Mouse (Mus musculus) ES-E14 (cell line): Measurements from ENCODE around the gene Zmiz1. TPM values are rescaled to one million over a fixed set of nuclear protein-coding genes. Genes with fewer than 3 reads are reported as not detected.
A peak's percentile ranks its signal among the peaks of the same experiment; 100 is the strongest.

ENCODE experiments used
- DNase-seq: peaks from one replicate; pipeline ENCODE4 v3.0.0-alpha.2; 2013; ENCODE audit warnings: low read depth, low spot score
- H3K27ac ChIP-seq: 2 replicates; pipeline ENCODE4 v1.5.1; 2012; ENCODE audit warnings: low read depth, mild to moderate bottlenecking, low read length, moderate library complexity, mixed read lengths; ENCODE audit not compliant: poor library complexity, insufficient read depth, severe bottlenecking
- H3K36me3 ChIP-seq: 2 replicates; pipeline ENCODE4 v1.6.1; 2012; ENCODE audit warnings: mild to moderate bottlenecking, low read length, moderate library complexity, mixed read lengths; ENCODE audit not compliant: control insufficient read depth, poor library complexity, insufficient read depth, severe bottlenecking
- H3K4me1 ChIP-seq, 2 experiments: fragments of 150-350 bp in 1 of 2; sonication (generic) in 1 of 2; 2 replicates each; pipeline ENCODE4 v1.6.1; 2012; ENCODE audit warnings: low read length in 2 of 2, mild to moderate bottlenecking in 1 of 2, mixed read lengths in 1 of 2; ENCODE audit not compliant: control insufficient read depth in 2 of 2, insufficient read depth in 2 of 2, poor library complexity in 1 of 2
- H3K4me3 ChIP-seq, 2 experiments: fragments of 150-350 bp in 1 of 2; sonication (generic) in 1 of 2; 2 replicates each; pipeline ENCODE4 v1.5.1; 2012; ENCODE audit warnings: low read length in 2 of 2, low read depth in 1 of 2, mild to moderate bottlenecking in 1 of 2, mixed read lengths in 1 of 2; ENCODE audit not compliant: insufficient read depth in 1 of 2, poor library complexity in 1 of 2, severe bottlenecking in 1 of 2
- H3K9ac ChIP-seq: 2 replicates; pipeline ENCODE4 v1.6.1; 2012; ENCODE audit warnings: low read depth, mild to moderate bottlenecking, low read length, mixed read lengths; ENCODE audit not compliant: poor library complexity, insufficient read depth, severe bottlenecking
- H3K9me3 ChIP-seq: fragments of 150-350 bp; sonication (generic); 2 replicates; pipeline ENCODE4 v1.6.1; 2012; ENCODE audit warnings: low read depth, mild to moderate bottlenecking, low read length; ENCODE audit not compliant: control insufficient read depth, insufficient read depth
- CHD2 ChIP-seq: IDR thresholded peaks from 2 replicates; pipeline ENCODE4 v1.6.1; 2014; ENCODE audit warnings: mild to moderate bottlenecking, low read depth, low read length, inconsistent platforms
- HCFC1 ChIP-seq: IDR thresholded peaks from 2 replicates; pipeline ENCODE4 v1.6.1; 2012; ENCODE audit warnings: low read length, inconsistent platforms, borderline replicate concordance; ENCODE audit not compliant: insufficient read depth
- MAFK ChIP-seq: IDR thresholded peaks from 2 replicates; pipeline ENCODE4 v1.6.1; 2014; ENCODE audit warnings: mild to moderate bottlenecking, low read depth, low read length, inconsistent platforms; ENCODE audit not compliant: insufficient read depth
- ZC3H11A ChIP-seq: IDR thresholded peaks from 2 replicates; pipeline ENCODE4 v1.6.1; 2012; ENCODE audit warnings: low read depth, mild to moderate bottlenecking, inconsistent platforms, low read length, borderline replicate concordance
- ZNF384 ChIP-seq: IDR thresholded peaks from 2 replicates; pipeline ENCODE4 v1.6.1; 2012; ENCODE audit warnings: low read depth, low read length, inconsistent platforms
- in situ Hi-C, 2 experiments: fragments of 600-800 bp; cut with MboI; formaldehyde crosslinking; loops; one replicate each; pipeline ENCODE4 v1.15.1; 2025; ENCODE audit warnings: low sequenced_read_pairs in 2 of 2, inconsistent platforms in 1 of 2; ENCODE audit not compliant: unreplicated experiment in 2 of 2
- total RNA-seq: library from RNA; depleted of rRNA; stranded (reverse); fragments of 300-350 nt; gene quantifications from 2 replicates; pipeline ENCODE4 v1.2.3, GENCODE M21; 2012

Zmiz1 gene
- total RNA-seq, 1 experiment, result 16.9 TPM

GRCm38 (mm10) chr14:25586846-25587486 is 128.0 kb downstream of the Zmiz1 start:
- Histone ChIP-seq H3K4me1 (peaks cover 13 to 41% of the 10 kb centered on the region in 2 experiments), H3K4me3 (no peak overlapping the region; a peak in 1 of 4 replicates), H3K9me3 (no peaks in the 10 kb centered on the region), H3K36me3 (no peaks in the 10 kb centered on the region; the same call in 1 of the 2 replicates), H3K9ac (no peak overlapping the region), H3K27ac (no peak overlapping the region)
- TF ChIP-seq HCFC1, result no peak
- TF ChIP-seq CHD2, result no peak
- TF ChIP-seq ZNF384, result no peak
- TF ChIP-seq MAFK, result no peak
- TF ChIP-seq ZC3H11A, result no peak
- DNase-seq, result no peak
- in situ Hi-C loops, result no loop called here

DNA sequence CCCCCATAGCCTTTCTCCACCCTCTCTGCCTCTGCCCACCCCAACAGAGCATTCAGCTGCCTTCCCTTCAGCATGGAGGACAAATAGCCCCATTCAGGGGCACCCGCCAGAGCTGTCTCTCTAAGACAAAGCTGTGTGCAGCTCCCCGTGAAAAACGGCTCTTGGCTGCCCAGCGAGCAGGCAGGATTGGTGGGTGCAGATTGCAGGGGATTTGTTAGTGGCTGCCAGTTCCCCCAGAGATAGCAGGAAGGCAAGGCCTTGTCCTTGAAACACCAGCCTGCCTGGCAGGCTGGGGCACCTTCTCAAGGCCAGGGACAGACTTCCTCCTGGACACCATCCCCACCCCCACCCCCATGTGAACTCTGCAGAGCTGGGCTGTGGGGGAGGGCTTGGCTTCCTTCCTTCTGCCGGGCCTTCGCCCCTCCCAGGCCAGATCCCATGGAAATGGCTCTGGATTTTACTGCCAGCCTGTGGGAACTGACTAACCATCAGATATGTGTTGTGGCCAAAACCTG is 128.6 kb downstream of the Zmiz1 start:
- DNase-seq, result no peak
- H3K9me3 ChIP-seq, result no peaks in the 10 kb centered on the region
- H3K4me3 ChIP-seq, result no peak overlapping the region; a peak in 1 of 4 replicates
- TF ChIP-seq CHD2 (no peak), ZC3H11A (no peak), MAFK (no peak), HCFC1 (no peak), ZNF384 (no peak)
- H3K9ac ChIP-seq, result no peak overlapping the region
- peaks cover 13 to 43% of the 10 kb centered on the region in 2 experiments for H3K4me1 ChIP-seq
- no peak overlapping the region for H3K27ac ChIP-seq
- in situ Hi-C loops, result no loop called here
- H3K36me3 ChIP-seq, result no peaks in the 10 kb centered on the region; the same call in 1 of the 2 replicates

- in situ Hi-C loops, result no loop called here
- H3K27ac ChIP-seq, result no peak overlapping the region
- TF ChIP-seq HCFC1 (no peak), CHD2 (no peak), ZC3H11A (no peak), ZNF384 (no peak), MAFK (no peak)
- no peak overlapping the region for H3K4me3 ChIP-seq
- H3K36me3 ChIP-seq, result no peaks in the 10 kb centered on the region; the same call in 1 of the 2 replicates
- H3K9ac ChIP-seq, result no peak overlapping the region
- no peak for DNase-seq
- H3K9me3 ChIP-seq, result no peaks in the 10 kb centered on the region
- H3K4me1 ChIP-seq, result peaks cover 13 to 49% of the 10 kb centered on the region in 2 experiments
Measured at GRCm38 (mm10) chr14:25588156-25588555, 129.2 kb downstream of the Zmiz1 start.

- Histone ChIP-seq H3K27ac (no peak overlapping the region), H3K4me1 (peaks cover 13 to 54% of the 10 kb centered on the region in 2 experiments), H3K36me3 (no peaks in the 10 kb centered on the region; the same call in 1 of the 2 replicates), H3K4me3 (no peak overlapping the region), H3K9me3 (no peaks in the 10 kb centered on the region), H3K9ac (peak overlapping the region; percentile 10; the same call in 1 of the 2 replicates)
- no peak for DNase-seq
- in situ Hi-C loops, result no loop called here
- no peak for TF ChIP-seq MAFK
Measured at GRCm38 (mm10) chr14:25588946-25589937, 130.3 kb downstream of the Zmiz1 start.
